Mouse (Mus musculus) heart, embryonic 13.5 days (tissue): ENCODE data around the gene Gm21970. TPM values are rescaled to one million over a fixed set of nuclear protein-coding genes. Genes with fewer than 3 reads are reported as not detected.
A peak's percentile ranks its signal among the peaks of the same experiment; 100 is the strongest.

ENCODE experiments used
- ATAC-seq: fragments of 200-750 bp; cut with Nextera tagmentation; 2 replicates; pipeline ENCODE4 v1.8.0; 2017; ENCODE audit warnings: moderate TSS enrichment; ENCODE audit not compliant: insufficient number of reproducible peaks, low FRiP score, low TSS enrichment; ENCODE audit errors: extremely low read depth
- H3K27ac ChIP-seq: fragments of 300-500 bp; sonication (generic); replicated peaks from 2 replicates; pipeline ENCODE4 v1.5.1; 2015; ENCODE audit warnings: moderate library complexity, mild to moderate bottlenecking, inconsistent platforms
- H3K27me3 ChIP-seq: fragments of 300-500 bp; sonication (generic); replicated peaks from 2 replicates; pipeline ENCODE4 v1.6.1; 2015; ENCODE audit warnings: mild to moderate bottlenecking, inconsistent platforms
- H3K36me3 ChIP-seq: fragments of 300-500 bp; sonication (generic); 2 replicates; pipeline ENCODE4 v1.6.1; 2015; ENCODE audit warnings: mild to moderate bottlenecking, inconsistent platforms
- H3K4me1 ChIP-seq: fragments of 300-500 bp; sonication (generic); 2 replicates; pipeline ENCODE4 v1.6.1; 2015; ENCODE audit warnings: inconsistent platforms
- H3K4me2 ChIP-seq: fragments of 300-500 bp; sonication (generic); 2 replicates; pipeline ENCODE4 v1.6.1; 2015; ENCODE audit warnings: inconsistent platforms, mild to moderate bottlenecking, moderate library complexity
- H3K4me3 ChIP-seq: fragments of 300-500 bp; sonication (generic); 2 replicates; pipeline ENCODE4 v1.5.1; 2015; ENCODE audit warnings: moderate library complexity, mild to moderate bottlenecking, inconsistent platforms
- H3K9ac ChIP-seq: fragments of 300-500 bp; sonication (generic); 2 replicates; pipeline ENCODE4 v1.6.1; 2015; ENCODE audit warnings: inconsistent platforms, mild to moderate bottlenecking, moderate library complexity
- H3K9me3 ChIP-seq: fragments of 300-500 bp; sonication (generic); 2 replicates; pipeline ENCODE4 v1.6.1; 2016; ENCODE audit warnings: inconsistent platforms
- WGBS: fragments of 180-500 bp; shearing (Covaris S2); methylation state at CpG from one replicate; pipeline ENCODE4 v1.1.7; 2015; ENCODE audit warnings: mixed read lengths; 5-methylcytosine and 5-hydroxymethylcytosine counted together
- polyA plus RNA-seq: library from polyadenylated mRNA; unstranded; fragments of >200 nt; fragmentation: Nextera tagmentation; extraction: Ambion mirVana; gene quantifications from 2 replicates; pipeline ENCODE4 v1.2.1, GENCODE M21; 2015

Gene Gm21970
- polyA plus RNA-seq, 1 experiment from 2014 or later, result not detected

GRCm38 (mm10) chr16:91404187-91404586 is 12.7 kb downstream of the Gm21970 start:
- H3K9me3 ChIP-seq, result no peaks in the 10 kb centered on the region
- no peak overlapping the region for H3K9ac ChIP-seq
- H3K27me3 ChIP-seq, result no peaks in the 10 kb centered on the region
- H3K36me3 ChIP-seq, result peaks cover 49% of the 10 kb centered on the region
- H3K4me3 ChIP-seq, result no peak overlapping the region
- H3K27ac ChIP-seq, result no peak overlapping the region
- 85% methylated on average over 8 of the region's 8 CpGs for WGBS
- no peak overlapping the region for H3K4me2 ChIP-seq
- H3K4me1 ChIP-seq, result peaks cover 33% of the 10 kb centered on the region
- ATAC-seq, result no peak

- peaks cover 55% of the 10 kb centered on the region for H3K36me3 ChIP-seq
- peak overlapping the region; percentile 87; the same call in 1 of the 2 replicates for H3K27ac ChIP-seq
- H3K4me2 ChIP-seq, result peak overlapping the region; percentile 81
- no peaks in the 10 kb centered on the region for H3K9me3 ChIP-seq
- WGBS, result 75% methylated on average over 10 of the region's 10 CpGs
- peak overlapping the region; percentile 74; the same call in 1 of the 2 replicates for H3K4me3 ChIP-seq
- 0 out of 2 replicates have a peak overlapping the region, but pooled peaks have one; percentile 10 for H3K9ac ChIP-seq
- H3K27me3 ChIP-seq, result no peaks in the 10 kb centered on the region
- peaks cover 33% of the 10 kb centered on the region for H3K4me1 ChIP-seq
- ATAC-seq, result no peak
These were observed 13.5 kb downstream of the Gm21970 start for GRCm38 (mm10) chr16:91404828-91405577.

- peak; percentile 84 for ATAC-seq
- WGBS, result 4% methylated on average over 50 of the region's 51 CpGs
- Histone ChIP-seq H3K4me1 (peaks cover 40% of the 10 kb centered on the region), H3K4me2 (peak within 1 kb of the TSS; percentile 81), H3K36me3 (peaks cover 53% of the 10 kb centered on the region), H3K27me3 (no peaks in the 10 kb centered on the region), H3K9me3 (no peaks in the 10 kb centered on the region), H3K4me3 (peak within 1 kb of the TSS; percentile 74), H3K27ac (peak within 1 kb of the TSS; percentile 87), H3K9ac (peak within 1 kb of the TSS; percentile 92)
These were observed 14.4 kb downstream of the Gm21970 start, which contains the start of gene Il10rb for GRCm38 (mm10) chr16:91405640-91406584. Gene Il10rb, plus strand, starts transcription at chr16:91406164.

- H3K27ac ChIP-seq, result peak overlapping the region; percentile 87
- H3K4me2 ChIP-seq, result peak overlapping the region; percentile 81
- H3K4me1 ChIP-seq, result peaks cover 44% of the 10 kb centered on the region
- peaks cover 48% of the 10 kb centered on the region for H3K36me3 ChIP-seq
- H3K9ac ChIP-seq, result peak overlapping the region; percentile 92
- no peak for ATAC-seq
- H3K4me3 ChIP-seq, result peak overlapping the region; percentile 74
- under 1% methylated on average over 13 of the region's 13 CpGs for WGBS
- no peaks in the 10 kb centered on the region for H3K27me3 ChIP-seq
- no peaks in the 10 kb centered on the region for H3K9me3 ChIP-seq
These were observed 15.2 kb downstream of the Gm21970 start for GRCm38 (mm10) chr16:91406585-91407220.

- Histone ChIP-seq H3K4me2 (no peak overlapping the region), H3K27ac (0 out of 2 replicates have a peak overlapping the region, but pooled peaks have one; percentile 17), H3K9ac (0 out of 2 replicates have a peak overlapping the region, but pooled peaks have one; percentile 24), H3K27me3 (no peaks in the 10 kb centered on the region), H3K9me3 (no peaks in the 10 kb centered on the region), H3K4me1 (peaks cover 51% of the 10 kb centered on the region), H3K4me3 (no peak overlapping the region), H3K36me3 (peaks cover 83% of the 10 kb centered on the region)
- no peak for ATAC-seq
- WGBS, result 62% methylated on average over 12 of the region's 12 CpGs
These were observed 21.8 kb downstream of the Gm21970 start for GRCm38 (mm10) chr16:91413102-91413844.

- 76% methylated on average over 9 of the region's 9 CpGs for WGBS
- Histone ChIP-seq H3K4me2 (no peak overlapping the region), H3K4me1 (peaks cover 40% of the 10 kb centered on the region), H3K9me3 (no peaks in the 10 kb centered on the region), H3K27me3 (no peaks in the 10 kb centered on the region), H3K4me3 (no peak overlapping the region), H3K9ac (no peak overlapping the region), H3K27ac (peak overlapping the region; percentile 91), H3K36me3 (peaks cover 86% of the 10 kb centered on the region)
- ATAC-seq, result no peak
These were observed 24.1 kb downstream of the Gm21970 start for GRCm38 (mm10) chr16:91415391-91416189.

- Histone ChIP-seq H3K4me3 (no peak overlapping the region), H3K4me2 (peak overlapping the region; percentile 48), H3K27me3 (no peaks in the 10 kb centered on the region), H3K9me3 (no peaks in the 10 kb centered on the region), H3K36me3 (peaks cover 93% of the 10 kb centered on the region), H3K4me1 (peaks cover 33% of the 10 kb centered on the region), H3K27ac (peak overlapping the region; percentile 91), H3K9ac (peak overlapping the region; percentile 35; the same call in 1 of the 2 replicates)
- WGBS, result 93% methylated on average over 6 of the region's 6 CpGs
- no peak for ATAC-seq
These were observed 24.8 kb downstream of the Gm21970 start for GRCm38 (mm10) chr16:91416357-91416756.

- H3K27ac ChIP-seq, result peak overlapping the region; percentile 91
- peak overlapping the region; percentile 35 for H3K9ac ChIP-seq
- peaks cover 93% of the 10 kb centered on the region for H3K36me3 ChIP-seq
- no peaks in the 10 kb centered on the region for H3K27me3 ChIP-seq
- peak overlapping the region; percentile 48 for H3K4me2 ChIP-seq
- no peak overlapping the region for H3K4me3 ChIP-seq
- WGBS, result 35% methylated on average over 7 of the region's 7 CpGs
- H3K9me3 ChIP-seq, result no peaks in the 10 kb centered on the region
- H3K4me1 ChIP-seq, result peaks cover 33% of the 10 kb centered on the region
- ATAC-seq, result peak; percentile 76; the same call in 1 of the 2 replicates
These were observed 25.4 kb downstream of the Gm21970 start for GRCm38 (mm10) chr16:91416938-91417337.

GRCm38 (mm10) chr16:91418531-91418930 is 27.0 kb downstream of the Gm21970 start:
- Histone ChIP-seq H3K9me3 (no peaks in the 10 kb centered on the region), H3K27me3 (no peaks in the 10 kb centered on the region), H3K27ac (no peak overlapping the region), H3K4me2 (no peak overlapping the region), H3K9ac (no peak overlapping the region), H3K4me1 (peaks cover 28% of the 10 kb centered on the region), H3K4me3 (no peak overlapping the region), H3K36me3 (peaks cover 92% of the 10 kb centered on the region)
- no peak for ATAC-seq
- 78% methylated on average over 5 of the region's 5 CpGs for WGBS

- Histone ChIP-seq H3K4me2 (no peak overlapping the region), H3K9ac (no peak overlapping the region), H3K27ac (no peak overlapping the region), H3K4me3 (no peak overlapping the region), H3K27me3 (no peaks in the 10 kb centered on the region), H3K36me3 (peaks cover 69% of the 10 kb centered on the region), H3K9me3 (0 out of 2 replicates have a peak, but pooled peaks cover 6% of the 10 kb centered on the region), H3K4me1 (no peaks in the 10 kb centered on the region)
- 89% methylated on average over 6 of the region's 6 CpGs for WGBS
- ATAC-seq, result no peak
These were observed 34.3 kb downstream of the Gm21970 start for GRCm38 (mm10) chr16:91425816-91426215.
